35 mouse cellular contexts compared by ENCODE assay signal in the genomic region with DNA sequence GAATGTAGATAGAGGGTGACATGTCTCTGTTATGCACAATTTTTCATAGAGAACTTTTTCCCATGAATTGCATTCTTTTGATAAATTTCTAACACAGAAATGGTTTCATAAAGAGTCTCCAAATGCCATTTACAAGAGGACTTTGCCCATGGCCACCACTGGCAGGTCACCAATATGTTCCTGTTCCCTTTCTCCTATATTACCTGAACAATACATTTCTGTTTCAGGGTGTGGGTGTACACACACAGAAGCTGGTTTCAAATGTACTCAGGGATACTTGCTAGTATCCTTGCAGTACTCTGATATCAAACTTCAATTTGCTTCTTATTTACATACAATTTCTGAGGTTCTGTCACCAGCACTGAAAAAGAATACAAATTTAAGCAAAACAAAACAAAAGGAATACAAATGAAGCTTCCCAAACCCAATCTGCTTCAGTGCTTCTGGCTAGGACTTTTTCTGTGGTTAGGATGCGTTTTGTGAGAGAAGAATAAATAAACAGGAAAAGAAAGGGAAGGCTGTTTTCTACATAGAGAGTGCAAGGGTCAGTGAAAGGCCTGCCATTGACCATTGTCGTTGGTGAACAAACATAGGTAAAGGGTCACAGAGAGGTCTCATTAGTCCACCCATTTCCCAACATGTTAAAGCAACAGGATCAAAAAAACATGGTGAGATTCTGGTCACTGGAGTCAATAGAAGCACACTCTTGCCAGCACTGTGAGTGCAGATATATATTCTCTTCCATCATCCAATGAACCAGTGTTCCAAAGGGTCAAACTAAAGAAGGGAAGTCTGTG. TPM values are rescaled to one million over a fixed set of nuclear protein-coding genes. Genes with fewer than 3 reads are reported as not detected.
A peak's percentile ranks its signal among the peaks of the same experiment; 100 is the strongest.
DNase-seq lines count a peak whose midpoint lies in the region; ATAC-seq and TF ChIP-seq lines count a peak whose summit lies in the region.
"Had no signal": no experiment of that assay in that cellular context is flagged by ENCODE, and none has a peak within 500 bp of the region (broad histone marks: within the 10 kb centered on the region; RNA-seq: fewer than 3 reads in every experiment).

No protein-coding gene starts in this region.

- H3K9ac ChIP-seq in liver, embryonic 14.5 days (replicated peaks) = no peak overlapping the region
- peak overlapping the region; percentile 41 for H3K9ac ChIP-seq in liver, postnatal 0 days (replicated peaks)
- H3K9ac ChIP-seq in lung, postnatal 0 days (replicated peaks; ENCODE audit: low read depth) = no peak overlapping the region
- H3K9ac ChIP-seq: embryonic facial prominence, embryonic 13.5 days; forebrain, embryonic 13.5 days; heart, embryonic 13.5 days; hindbrain, embryonic 14.5 days had no signal

- H3K9me3 ChIP-seq in liver, embryonic 14.5 days (ENCODE audit: control insufficient read depth, low read length) = no peaks in the 10 kb centered on the region
- H3K9me3 ChIP-seq in liver, postnatal 0 days (ENCODE audit: low read length) = no peaks in the 10 kb centered on the region
- H3K9me3 ChIP-seq in lung, postnatal 0 days (ENCODE audit: low read length) = no peaks in the 10 kb centered on the region
- H3K9me3 ChIP-seq: embryonic facial prominence, embryonic 13.5 days; forebrain, embryonic 10.5 days; forebrain, embryonic 13.5 days; heart, embryonic 10.5 days; heart, embryonic 13.5 days had no signal

- H3K4me1 ChIP-seq in kidney, adult 2 months (ENCODE audit: control insufficient read depth, insufficient read depth, low read length) = peaks cover 2% of the 10 kb centered on the region; the same call in 1 of the 2 replicates
- H3K4me1 ChIP-seq in brown adipose tissue, adult 24 weeks (ENCODE audit: control insufficient read depth, insufficient read depth, insufficient read length, low read length) = no peaks in the 10 kb centered on the region
- H3K4me1 ChIP-seq in liver, embryonic 14.5 days (replicated peaks; ENCODE audit: control insufficient read depth in 2 of 2, insufficient read depth in 2 of 2, low read length in 1 of 2) = peaks cover 0 to 5% of the 10 kb centered on the region in 2 experiments; a peak in 1 of 4 replicates
- peaks cover 6% of the 10 kb centered on the region; the same call in 1 of the 2 replicates for H3K4me1 ChIP-seq in liver, postnatal 0 days (ENCODE audit: insufficient read depth)
- H3K4me1 ChIP-seq in lung, postnatal 0 days (ENCODE audit: insufficient read depth, low read depth, low read length) = peaks cover 4% of the 10 kb centered on the region; the same call in 1 of the 2 replicates

- H3K4me2 ChIP-seq in liver, embryonic 14.5 days (ENCODE audit: low read depth) = no peak overlapping the region
- peak overlapping the region; percentile 57 for H3K4me2 ChIP-seq in liver, postnatal 0 days (ENCODE audit: low read depth, low read length)
- no peak overlapping the region for H3K4me2 ChIP-seq in lung, postnatal 0 days (replicated peaks; ENCODE audit: low read depth, low read length)
- H3K4me2 ChIP-seq: embryonic facial prominence, embryonic 13.5 days; forebrain, embryonic 13.5 days; heart, embryonic 13.5 days; hindbrain, embryonic 14.5 days had no signal

- TF ChIP-seq CTCF in kidney, adult 2 months (conservative IDR thresholded peaks at IDR 0.05; ENCODE audit: insufficient read depth, insufficient read length, low read depth, low read length) = no peak
- no peak for TF ChIP-seq CTCF in liver, embryonic 14.5 days (IDR thresholded peaks at IDR 0.05; ENCODE audit: low read depth)
- no peak for TF ChIP-seq CTCF in liver, postnatal 0 days (IDR thresholded peaks at IDR 0.05; ENCODE audit: low read depth)
- no peak for TF ChIP-seq CTCF in lung, postnatal 0 days (IDR thresholded peaks at IDR 0.05)

- H3K4me3 ChIP-seq in kidney, adult 2 months (ENCODE audit: insufficient read depth, low read depth, low read length) = no peak overlapping the region
- H3K4me3 ChIP-seq in brown adipose tissue, adult 24 weeks (ENCODE audit: insufficient read depth, low read depth, low read length) = no peak overlapping the region
- no peak overlapping the region for H3K4me3 ChIP-seq in liver, embryonic 14.5 days (ENCODE audit: insufficient read depth in 1 of 2, low read depth in 2 of 2, low read length in 2 of 2)
- H3K4me3 ChIP-seq in liver, postnatal 0 days (ENCODE audit: low read depth, low read length) = peak overlapping the region; percentile 6; the same call in 1 of the 2 replicates
- no peak overlapping the region for H3K4me3 ChIP-seq in lung, postnatal 0 days (ENCODE audit: low read depth, low read length)
- H3K4me3 ChIP-seq: embryonic facial prominence, embryonic 10.5 days; embryonic facial prominence, embryonic 13.5 days; erythroblast, embryonic 14.5 days; forebrain, embryonic 10.5 days; forebrain, embryonic 13.5 days; heart, adult 2 months; heart, embryonic 10.5 days; heart, embryonic 13.5 days had no signal

- H3K36me3 ChIP-seq in kidney, adult 2 months (ENCODE audit: control insufficient read depth, insufficient read depth, low read length) = no peaks in the 10 kb centered on the region
- no peaks in the 10 kb centered on the region for H3K36me3 ChIP-seq in liver, embryonic 14.5 days (replicated peaks; ENCODE audit: control insufficient read depth, insufficient read depth, low read depth)
- H3K36me3 ChIP-seq in liver, postnatal 0 days (replicated peaks; ENCODE audit: insufficient read depth, low read length) = no peaks in the 10 kb centered on the region
- H3K36me3 ChIP-seq in lung, postnatal 0 days (ENCODE audit: insufficient read depth, low read length) = no peaks in the 10 kb centered on the region
- H3K36me3 ChIP-seq: embryonic facial prominence, embryonic 10.5 days; embryonic facial prominence, embryonic 13.5 days; forebrain, embryonic 10.5 days; heart, embryonic 10.5 days; heart, embryonic 13.5 days had no signal

- DNase-seq in kidney, adult 2 months = no peak
- DNase-seq in kidney, adult 8-10 months = no peak
- DNase-seq in liver, embryonic 14.5 days (ENCODE audit: low read depth in 3 of 3, low spot score in 3 of 3) = peak in 2 of 3 experiments; percentile 6 to 12
- DNase-seq in liver, postnatal 0 days = no peak
- DNase-seq in cerebellum, postnatal 14 days = no peak
- no peak for DNase-seq in lung, postnatal 0 days (ENCODE audit: low spot score)
- DNase-seq in layer of hippocampus, adult 9-11 months = no peak
- DNase-seq: adrenal gland, adult 2 months; adrenal gland, postnatal 25 days; cerebellum, adult 11 months; cerebellum, adult 2 months; cerebellum, adult 9-11 months; cerebellum, postnatal 36 days; embryo, embryonic 11 days; gastrocnemius, postnatal 10 days; gastrocnemius, postnatal 36 days; heart, adult 2 months; heart, postnatal 14 days; heart, postnatal 4 days had no signal

- ATAC-seq in liver, embryonic 14.5 days (ENCODE audit: insufficient read depth) = no peak
- ATAC-seq in liver, postnatal 0 days = peak; percentile 89
- no peak for ATAC-seq in lung, postnatal 0 days
- ATAC-seq: CD4-positive, CD25-positive, alpha-beta regulatory T cell, adult 4 months; forebrain, embryonic 13.5 days; forebrain, embryonic 16.5 days; hindbrain, postnatal 0 days had no signal

- H3K27me3 ChIP-seq in kidney, adult 2 months (replicated peaks; ENCODE audit: control insufficient read depth, insufficient read depth, low read length) = no peaks in the 10 kb centered on the region
- H3K27me3 ChIP-seq in liver, embryonic 14.5 days (ENCODE audit: control insufficient read depth, insufficient read depth, low read length) = no peaks in the 10 kb centered on the region; the same call in 1 of the 2 replicates
- H3K27me3 ChIP-seq in liver, postnatal 0 days (ENCODE audit: insufficient read depth, low read length) = no peaks in the 10 kb centered on the region
- no peaks in the 10 kb centered on the region for H3K27me3 ChIP-seq in lung, postnatal 0 days (replicated peaks; ENCODE audit: insufficient read depth, low read length)

- peak overlapping the region; percentile 36; the same call in 1 of the 2 replicates for H3K27ac ChIP-seq in kidney, adult 2 months (ENCODE audit: insufficient read depth, low read depth, low read length)
- peak overlapping the region; percentile 30; the same call in 1 of the 2 replicates for H3K27ac ChIP-seq in brown adipose tissue, adult 24 weeks (replicated peaks; ENCODE audit: low read depth, low read length)
- no peak overlapping the region for H3K27ac ChIP-seq in liver, embryonic 14.5 days
- H3K27ac ChIP-seq in liver, postnatal 0 days (ENCODE audit: low read depth) = peak overlapping the region; percentile 86
- no peak overlapping the region for H3K27ac ChIP-seq in lung, postnatal 0 days (ENCODE audit: low read length)
- H3K27ac ChIP-seq: embryonic facial prominence, embryonic 10.5 days; embryonic facial prominence, embryonic 13.5 days; forebrain, embryonic 10.5 days; forebrain, embryonic 13.5 days; heart, adult 2 months; heart, embryonic 10.5 days; heart, embryonic 13.5 days; hindbrain, embryonic 14.5 days; hindbrain, postnatal 0 days had no signal

- TF ChIP-seq POLR2A in kidney, adult 2 months (IDR thresholded peaks at IDR 0.05; ENCODE audit: low read depth, low read length) = no peak

- 20% methylated on average over 2 of the region's 2 CpGs for WGBS in kidney, adult 2 months
- 18% methylated on average over 2 of the region's 2 CpGs for WGBS in liver, embryonic 14.5 days (ENCODE audit: insufficient replicate concordance)
- whole genome bisulfite sequencing in liver, postnatal 0 days (ENCODE audit: insufficient replicate concordance) = 16% methylated on average over 2 of the region's 2 CpGs
- WGBS in lung, postnatal 0 days = 13% methylated on average over 2 of the region's 2 CpGs

- no peak for TF ChIP-seq EP300 in liver, embryonic 14.5 days (IDR thresholded peaks at IDR 0.05; ENCODE audit: low read depth)
- peak; percentile 55; the same call in 1 of the 2 replicates for TF ChIP-seq EP300 in liver, postnatal 0 days (IDR thresholded peaks at IDR 0.05; ENCODE audit: low read depth)
- no peak for TF ChIP-seq EP300 in lung, postnatal 0 days (IDR thresholded peaks at IDR 0.05)

RNA-seq across cellular contexts. Expression of gene Gm4952, which starts 1.1 kb away (rescaled TPM):
- polyA plus RNA-seq in kidney, adult 2 months (2012; rRNA removed) = 2.0 and 2.5 TPM in 2 replicates
- not detected in 2 replicates for polyA plus RNA-seq in brown adipose tissue, adult 24 weeks (2012; ENCODE audit: insufficient read depth, insufficient read length, missing spikeins)
- polyA plus RNA-seq in liver, embryonic 14.5 days (2012; rRNA removed) = 1.5 and 1.9 TPM in 2 replicates
- 4.2 and 4.3 TPM in 2 replicates for polyA plus RNA-seq in liver, embryonic 14.5 days (2014; fragmentation: Nextera tagmentation; extraction: Ambion mirVana)
- 248 and 262 TPM in 2 replicates for polyA plus RNA-seq in liver, postnatal 0 days (2015; fragmentation: Nextera tagmentation; extraction: Ambion mirVana)
- polyA plus RNA-seq in lung, postnatal 0 days (2015; fragmentation: Nextera tagmentation; extraction: Ambion mirVana) = not detected in 2 replicates
- polyA plus RNA-seq: adrenal gland, adult 2 months; C2C12; CD4-positive, CD25-positive, alpha-beta regulatory T cell, adult 4 months; embryonic facial prominence, embryonic 10.5 days; erythroblast, embryonic 14.5 days; forebrain, embryonic 10.5 days; forebrain, embryonic 13.5 days; forebrain, embryonic 16.5 days; heart, adult 2 months; heart, embryonic 16.5 days; hindbrain, embryonic 11.5 days; hindbrain, embryonic 14.5 days had no signal

RNA-seq across cellular contexts. Expression of gene Glyat, which starts 32.2 kb away (rescaled TPM):
- polyA plus RNA-seq in kidney, adult 2 months (2012; rRNA removed) = 138 and 191 TPM in 2 replicates
- polyA plus RNA-seq in brown adipose tissue, adult 24 weeks (2012; ENCODE audit: insufficient read depth, insufficient read length, missing spikeins) = not detected in 2 replicates
- 0.15 and 0.19 TPM in 2 replicates for polyA plus RNA-seq in liver, embryonic 14.5 days (2012; rRNA removed)
- polyA plus RNA-seq in liver, embryonic 14.5 days (2014; fragmentation: Nextera tagmentation; extraction: Ambion mirVana) = 0.38 and 0.48 TPM in 2 replicates
- 6.0 and 6.5 TPM in 2 replicates for polyA plus RNA-seq in liver, postnatal 0 days (2015; fragmentation: Nextera tagmentation; extraction: Ambion mirVana)
- polyA plus RNA-seq in lung, postnatal 0 days (2015; fragmentation: Nextera tagmentation; extraction: Ambion mirVana) = not detected in 2 replicates
- polyA plus RNA-seq: adrenal gland, adult 2 months; cortical plate, adult 2 months; embryonic facial prominence, embryonic 10.5 days; embryonic facial prominence, embryonic 13.5 days; erythroblast, embryonic 14.5 days; forebrain, embryonic 10.5 days; forebrain, embryonic 13.5 days; forebrain, embryonic 16.5 days; heart, adult 2 months; heart, embryonic 10.5 days; heart, embryonic 16.5 days; hindbrain, embryonic 11.5 days; hindbrain, embryonic 14.5 days; hindbrain, postnatal 0 days had no signal

RNA-seq across cellular contexts. Expression of gene Fam111a, which starts 55.3 kb away (rescaled TPM):
- 0.45 and 1.4 TPM in 2 replicates for polyA plus RNA-seq in kidney, adult 2 months (2012; rRNA removed)
- polyA plus RNA-seq in brown adipose tissue, adult 24 weeks (2012; ENCODE audit: insufficient read depth, insufficient read length, missing spikeins) = 4.5 and 4.8 TPM in 2 replicates
- 9.2 and 17.9 TPM in 2 replicates for polyA plus RNA-seq in liver, embryonic 14.5 days (2012; rRNA removed)
- polyA plus RNA-seq in liver, embryonic 14.5 days (2014; fragmentation: Nextera tagmentation; extraction: Ambion mirVana) = 30.3 and 31.5 TPM in 2 replicates
- 14.4 and 15.4 TPM in 2 replicates for polyA plus RNA-seq in liver, postnatal 0 days (2015; fragmentation: Nextera tagmentation; extraction: Ambion mirVana)
- polyA plus RNA-seq in lung, postnatal 0 days (2015; fragmentation: Nextera tagmentation; extraction: Ambion mirVana) = 7.4 and 8.8 TPM in 2 replicates

Comparison
In these comparisons a context has a peak if more than half of its experiments do, and no peak if none do; other contexts are left out.
1. DNase-seq: peak in liver, embryonic 14.5 days (2 of 3); none in kidney, adult 2 months (single experiment), kidney, adult 8-10 months (0 of 2), liver, postnatal 0 days (single experiment), cerebellum, postnatal 14 days (0 of 2), lung, postnatal 0 days (single experiment) and layer of hippocampus, adult 9-11 months (single experiment).
2. H3K27ac ChIP-seq: peak in kidney, adult 2 months (single experiment), brown adipose tissue, adult 24 weeks (single experiment) and liver, postnatal 0 days (single experiment); none in liver, embryonic 14.5 days (single experiment) and lung, postnatal 0 days (single experiment).
3. RNA of gene Gm4952, which starts 1.1 kb away (polyA plus RNA-seq): 248 to 262 TPM in liver, postnatal 0 days; 1.5 to 4.3 TPM in liver, embryonic 14.5 days, 2.0 to 2.5 TPM in kidney, adult 2 months, not detected in lung, postnatal 0 days and not detected in brown adipose tissue, adult 24 weeks; every median in the first group is over 10 times any median in the second.
4. RNA of gene Glyat, which starts 32.2 kb away (polyA plus RNA-seq): 138 to 191 TPM in kidney, adult 2 months; 6.0 to 6.5 TPM in liver, postnatal 0 days, 0.15 to 0.48 TPM in liver, embryonic 14.5 days, not detected in brown adipose tissue, adult 24 weeks and not detected in lung, postnatal 0 days; every median in the first group is over 10 times any median in the second.